Mouse (Mus musculus) liver, embryonic 14.5 days (tissue): ENCODE measurements at regions not wholly inside any gene's neighbourhood (a gene's known extent, or its start where the extent isn't known, plus 50 kb on each side); places are given as distances from the start of the nearest gene placed in this dataset.

Source experiments
- ATAC-seq: fragments of 200-750 bp; cut with Nextera tagmentation; 2 replicates; pipeline ENCODE4 v1.8.0; 2017; ENCODE audit warnings: moderate number of reproducible peaks, mild to moderate bottlenecking, moderate library complexity; ENCODE audit not compliant: insufficient read depth
- DNase-seq, 3 experiments: peaks; one replicate each; pipeline ENCODE4 v3.0.0-alpha.2; 2012 to 2013; ENCODE audit warnings: low read depth in 3 of 3, low spot score in 3 of 3
- H3K27ac ChIP-seq: fragments of 300-500 bp; sonication (generic); 2 replicates; pipeline ENCODE4 v1.5.1; 2014; ENCODE audit warnings: moderate library complexity, mild to moderate bottlenecking, control low read depth, inconsistent platforms
- H3K27me3 ChIP-seq: fragments of 300-500 bp; sonication (generic); 2 replicates; pipeline ENCODE4 v1.6.1; 2014; ENCODE audit warnings: mild to moderate bottlenecking, low read length, moderate library complexity; ENCODE audit not compliant: control insufficient read depth, insufficient read depth
- H3K36me3 ChIP-seq: fragments of 300-500 bp; sonication (generic); replicated peaks from 2 replicates; pipeline ENCODE4 v1.6.1; 2014; ENCODE audit warnings: low read depth; ENCODE audit not compliant: control insufficient read depth, insufficient read depth
- H3K4me1 ChIP-seq, 2 experiments: fragments of 200-500 bp in 1 of 2; fragments of 300-500 bp in 1 of 2; sonication (generic) in 1 of 2; replicated peaks; 2 replicates each; pipeline ENCODE4 v1.6.1; 2012 to 2014; ENCODE audit warnings: antibody characterized with exemption in 1 of 2, inconsistent platforms in 1 of 2, low read length in 1 of 2; ENCODE audit not compliant: control insufficient read depth in 2 of 2, insufficient read depth in 2 of 2
- H3K4me2 ChIP-seq: fragments of 300-500 bp; sonication (generic); 2 replicates; pipeline ENCODE4 v1.6.1; 2014; ENCODE audit warnings: low read depth, mild to moderate bottlenecking, control low read depth, moderate library complexity
- H3K4me3 ChIP-seq, 2 experiments: fragments of 200-500 bp in 1 of 2; fragments of 300-500 bp in 1 of 2; sonication (generic) in 1 of 2; 2 replicates each; pipeline ENCODE4 v1.5.1; 2012 to 2014; ENCODE audit warnings: low read depth in 2 of 2, low read length in 2 of 2, mild to moderate bottlenecking in 2 of 2, control low read depth in 1 of 2, inconsistent platforms in 1 of 2, moderate library complexity in 1 of 2; ENCODE audit not compliant: insufficient read depth in 1 of 2
- H3K9ac ChIP-seq: fragments of 300-500 bp; sonication (generic); replicated peaks from 2 replicates; pipeline ENCODE4 v1.6.1; 2014; ENCODE audit warnings: mild to moderate bottlenecking, control low read depth, moderate library complexity
- H3K9me3 ChIP-seq: fragments of 300-500 bp; sonication (generic); 2 replicates; pipeline ENCODE4 v1.6.1; 2016; ENCODE audit warnings: low read length, mixed read lengths; ENCODE audit not compliant: control insufficient read depth
- CTCF ChIP-seq: IDR thresholded peaks from 2 replicates; pipeline ENCODE4 v1.5.1; 2016; ENCODE audit warnings: antibody characterized with exemption, low read depth, control low read depth
- EP300 ChIP-seq: IDR thresholded peaks from 2 replicates; pipeline ENCODE4 v1.6.1; 2016; ENCODE audit warnings: antibody characterized with exemption, low read depth
- WGBS: fragments of 180-500 bp; shearing (Covaris S2); extraction: QIAGEN DNeasy Blood & Tissue Kit; methylation state at CpG from one replicate; pipeline ENCODE4 v1.1.7; 2014; ENCODE audit not compliant: insufficient replicate concordance; 5-methylcytosine and 5-hydroxymethylcytosine counted together

- TF ChIP-seq CTCF (no peak), EP300 (no peak)
Measured at GRCm38 (mm10) chr3:37978481-37978880, 254.2 kb upstream of the Gm5148 start.

GRCm38 (mm10) chr3:37977453-37977852 lies 253.2 kb upstream of the Gm5148 start:
- Histone ChIP-seq H3K9me3 (no peaks in the 10 kb centered on the region), H3K4me3 (no peak overlapping the region), H3K9ac (no peak overlapping the region), H3K36me3 (no peaks in the 10 kb centered on the region), H3K27ac (no peak overlapping the region), H3K27me3 (no peaks in the 10 kb centered on the region), H3K4me1 (peaks cover 0 to 5% of the 10 kb centered on the region in 2 experiments; a peak in 2 of 4 replicates), H3K4me2 (no peak overlapping the region)
- TF ChIP-seq CTCF (no peak), EP300 (no peak)
- DNase-seq = no peak
- 52% methylated on average over 3 of the region's 3 CpGs for WGBS
- ATAC-seq = no peak

More at GRCm38 (mm10) chr3:37978481-37978880, 254.2 kb upstream of the Gm5148 start:
- Histone ChIP-seq H3K4me1 (peaks cover 0 to 5% of the 10 kb centered on the region in 2 experiments; a peak in 2 of 4 replicates), H3K9me3 (no peaks in the 10 kb centered on the region), H3K27ac (no peak overlapping the region), H3K4me2 (peak overlapping the region; percentile 2; the same call in 1 of the 2 replicates), H3K9ac (no peak overlapping the region), H3K4me3 (no peak overlapping the region), H3K36me3 (no peaks in the 10 kb centered on the region), H3K27me3 (no peaks in the 10 kb centered on the region)
- DNase-seq (peak in 1 of 3 experiments; percentile 11), ATAC-seq (no peak)
- 11% methylated on average over 6 of the region's 6 CpGs for WGBS

GRCm38 (mm10) chr3:37976566-37976965 lies 252.3 kb upstream of the Gm5148 start:
- H3K9me3 ChIP-seq = no peaks in the 10 kb centered on the region
- ATAC-seq = no peak
- no peaks in the 10 kb centered on the region for H3K27me3 ChIP-seq
- peaks cover 0 to 5% of the 10 kb centered on the region in 2 experiments; a peak in 2 of 4 replicates for H3K4me1 ChIP-seq
- H3K27ac ChIP-seq = no peak overlapping the region
- TF ChIP-seq EP300 = no peak
- TF ChIP-seq CTCF = no peak
- no peak overlapping the region for H3K9ac ChIP-seq
- no peak overlapping the region for H3K4me3 ChIP-seq
- no peaks in the 10 kb centered on the region for H3K36me3 ChIP-seq
- no peak for DNase-seq
- no peak overlapping the region for H3K4me2 ChIP-seq
- WGBS = 30% methylated on average over 13 of the region's 13 CpGs

GRCm38 (mm10) chr3:37975194-37975756 lies 251.0 kb upstream of the Gm5148 start:
- ATAC-seq (no peak), DNase-seq (no peak)
- H3K9ac ChIP-seq = no peak overlapping the region
- TF ChIP-seq EP300 = no peak
- TF ChIP-seq CTCF = no peak
- H3K4me2 ChIP-seq = no peak overlapping the region
- H3K36me3 ChIP-seq = no peaks in the 10 kb centered on the region
- WGBS = 7% methylated on average over 11 of the region's 11 CpGs
- no peaks in the 10 kb centered on the region for H3K27me3 ChIP-seq
- H3K27ac ChIP-seq = no peak overlapping the region
- no peaks in the 10 kb centered on the region for H3K9me3 ChIP-seq
- H3K4me1 ChIP-seq = peaks cover 0 to 5% of the 10 kb centered on the region in 2 experiments; a peak in 2 of 4 replicates
- no peak overlapping the region for H3K4me3 ChIP-seq

- H3K4me2 ChIP-seq = no peak overlapping the region
- 45% methylated on average over 3 of the region's 3 CpGs for WGBS
- TF ChIP-seq EP300 = no peak
- TF ChIP-seq CTCF = no peak
- no peak overlapping the region for H3K9ac ChIP-seq
- peaks cover 0 to 5% of the 10 kb centered on the region in 2 experiments; a peak in 2 of 4 replicates for H3K4me1 ChIP-seq
- ATAC-seq (no peak), DNase-seq (no peak)
- no peak overlapping the region for H3K27ac ChIP-seq
- H3K36me3 ChIP-seq = no peaks in the 10 kb centered on the region
- H3K27me3 ChIP-seq = no peaks in the 10 kb centered on the region
- no peak overlapping the region for H3K4me3 ChIP-seq
- H3K9me3 ChIP-seq = no peaks in the 10 kb centered on the region
Measured at GRCm38 (mm10) chr3:37972931-37973330, 248.6 kb upstream of the Gm5148 start.
